Mouse (Mus musculus) embryonic facial prominence, embryonic 14.5 days (tissue): ENCODE results near the gene Brox. TPM values are rescaled to one million over a fixed set of nuclear protein-coding genes. Genes with fewer than 3 reads are reported as not detected.
"Not testable (repeated sequence)": the region's sequence is repeated elsewhere in the genome, so short reads cannot be mapped to it uniquely, and the experiment has no call there.

Experiments
- ATAC-seq: fragments of 200-750 bp; cut with Nextera tagmentation; 2 replicates; pipeline ENCODE4 v1.8.0; 2017; ENCODE audit warnings: low read depth, moderate number of reproducible peaks, moderate TSS enrichment
- DNase-seq: peaks from one replicate; pipeline ENCODE4 v3.0.0-alpha.2; 2015; ENCODE audit warnings: low spot score
- H3K27ac ChIP-seq: fragments of 300-500 bp; sonication (generic); replicated peaks from 2 replicates; pipeline ENCODE4 v1.5.1; 2014; ENCODE audit warnings: low read depth, mild to moderate bottlenecking, low read length, moderate library complexity
- H3K27me3 ChIP-seq: fragments of 300-500 bp; sonication (generic); replicated peaks from 2 replicates; pipeline ENCODE4 v1.6.1; 2014; ENCODE audit warnings: low read length; ENCODE audit not compliant: control insufficient read depth, insufficient read depth
- H3K36me3 ChIP-seq: fragments of 300-500 bp; sonication (generic); 2 replicates; pipeline ENCODE4 v1.6.1; 2014; ENCODE audit warnings: low read length, mixed read lengths; ENCODE audit not compliant: control insufficient read depth, insufficient read depth
- H3K4me1 ChIP-seq: fragments of 300-500 bp; sonication (generic); 2 replicates; pipeline ENCODE4 v1.6.1; 2014; ENCODE audit warnings: antibody characterized with exemption, low read length; ENCODE audit not compliant: control insufficient read depth, insufficient read depth
- H3K4me2 ChIP-seq: fragments of 300-500 bp; sonication (generic); 2 replicates; pipeline ENCODE4 v1.6.1; 2014; ENCODE audit warnings: low read depth, mild to moderate bottlenecking, low read length, moderate library complexity, mixed read lengths
- H3K4me3 ChIP-seq: fragments of 300-500 bp; sonication (generic); 2 replicates; pipeline ENCODE4 v1.5.1; 2014; ENCODE audit warnings: low read depth, mild to moderate bottlenecking, low read length
- H3K9ac ChIP-seq: fragments of 300-500 bp; sonication (generic); 2 replicates; pipeline ENCODE4 v1.6.1; 2014; ENCODE audit warnings: low read depth, mild to moderate bottlenecking, low read length, moderate library complexity, mixed read lengths
- H3K9me3 ChIP-seq: fragments of 300-500 bp; sonication (generic); 2 replicates; pipeline ENCODE4 v1.6.1; 2016; ENCODE audit warnings: low read length; ENCODE audit not compliant: control insufficient read depth
- WGBS: fragments of 180-500 bp; shearing (Covaris S2); extraction: QIAGEN DNeasy Blood & Tissue Kit; methylation state at CpG from one replicate; pipeline ENCODE4 v1.1.7; 2014; 5-methylcytosine and 5-hydroxymethylcytosine counted together
- polyA plus RNA-seq: library from polyadenylated mRNA; unstranded; fragments of >200 nt; fragmentation: Nextera tagmentation; extraction: Ambion mirVana; gene quantifications from 2 replicates; pipeline ENCODE4 v1.2.1, GENCODE M21; 2014

The Brox gene
- 49.4 and 50.4 TPM in 2 replicates for polyA plus RNA-seq

GRCm38 (mm10) chr1:183296877-183297383, at the start of gene Brox:
TSS of gene Brox (minus strand) at chr1:183297269.
- no peaks in the 10 kb centered on the region for H3K4me1 ChIP-seq
- peaks cover 13% of the 10 kb centered on the region for H3K36me3 ChIP-seq
- peak within 1 kb of the TSS; percentile 61 for H3K27ac ChIP-seq
- peak within 1 kb of the TSS; percentile 66 for H3K9ac ChIP-seq
- no peaks in the 10 kb centered on the region for H3K27me3 ChIP-seq
- ATAC-seq = peak; percentile 93
- peak within 1 kb of the TSS; percentile 55 for H3K4me2 ChIP-seq
- H3K9me3 ChIP-seq = no peaks in the 10 kb centered on the region
- under 1% methylated on average over 23 of the region's 39 CpGs for WGBS
- peak within 1 kb of the TSS; percentile 52 for H3K4me3 ChIP-seq
- peak; percentile 97 for DNase-seq

GRCm38 (mm10) chr1:183345817-183346195, 48.7 kb upstream of the Brox start:
- Histone ChIP-seq H3K9me3 (no peaks in the 10 kb centered on the region), H3K27ac (peak overlapping the region; percentile 81; the same call in 1 of the 2 replicates), H3K9ac (peak overlapping the region; percentile 95), H3K4me2 (peak overlapping the region; percentile 92), H3K27me3 (no peaks in the 10 kb centered on the region), H3K4me1 (no peaks in the 10 kb centered on the region), H3K36me3 (peaks cover 55% of the 10 kb centered on the region), H3K4me3 (peak overlapping the region; percentile 97)
- no peak for ATAC-seq
- DNase-seq = no peak
- WGBS = 4% methylated on average over 9 of the region's 10 CpGs

GRCm38 (mm10) chr1:183344886-183345816, 48.1 kb upstream of the Brox start:
- H3K27me3 ChIP-seq = no peaks in the 10 kb centered on the region
- H3K36me3 ChIP-seq = peaks cover 55% of the 10 kb centered on the region
- peak overlapping the region; percentile 81 for H3K27ac ChIP-seq
- peak overlapping the region; percentile 95 for H3K9ac ChIP-seq
- H3K4me3 ChIP-seq = peak overlapping the region; percentile 97
- no peaks in the 10 kb centered on the region for H3K4me1 ChIP-seq
- ATAC-seq (peak; percentile 96), DNase-seq (peak; percentile 93)
- H3K9me3 ChIP-seq = no peaks in the 10 kb centered on the region
- H3K4me2 ChIP-seq = peak overlapping the region; percentile 92
- WGBS = 1% methylated on average over 52 of the region's 72 CpGs

- DNase-seq, H3K9me3 ChIP-seq, H3K4me3 ChIP-seq, H3K27me3 ChIP-seq, H3K27ac ChIP-seq, ATAC-seq, H3K9ac ChIP-seq, H3K4me2 ChIP-seq, H3K4me1 ChIP-seq: not testable (repeated sequence)
- 92% methylated on average over 1 of the region's 1 CpGs for WGBS
- H3K36me3 ChIP-seq = peaks cover 56% of the 10 kb centered on the region
These were observed 45.8 kb upstream of the Brox start for GRCm38 (mm10) chr1:183342902-183343301.

GRCm38 (mm10) chr1:183327171-183327570, 30.1 kb upstream of the Brox start:
- WGBS = 91% methylated on average over 8 of the region's 8 CpGs
- Histone ChIP-seq H3K4me1 (no peaks in the 10 kb centered on the region), H3K36me3 (peaks cover 92% of the 10 kb centered on the region), H3K27ac (no peak overlapping the region), H3K4me3 (no peak overlapping the region), H3K9ac (no peak overlapping the region), H3K4me2 (no peak overlapping the region), H3K9me3 (peaks cover 3% of the 10 kb centered on the region; the same call in 1 of the 2 replicates), H3K27me3 (no peaks in the 10 kb centered on the region)
- ATAC-seq (no peak), DNase-seq (no peak)

- ATAC-seq (no peak), DNase-seq (no peak)
- H3K9me3 ChIP-seq = peaks cover 3% of the 10 kb centered on the region; the same call in 1 of the 2 replicates
- no peak overlapping the region for H3K27ac ChIP-seq
- H3K27me3 ChIP-seq = no peaks in the 10 kb centered on the region
- peaks cover 90% of the 10 kb centered on the region for H3K36me3 ChIP-seq
- H3K9ac ChIP-seq = no peak overlapping the region
- no peak overlapping the region for H3K4me3 ChIP-seq
- 96% methylated on average over 6 of the region's 6 CpGs for WGBS
- no peak overlapping the region for H3K4me2 ChIP-seq
- H3K4me1 ChIP-seq = no peaks in the 10 kb centered on the region
These were observed 27.4 kb upstream of the Brox start for GRCm38 (mm10) chr1:183324433-183324832.

GRCm38 (mm10) chr1:183323923-183324322, 26.9 kb upstream of the Brox start:
- H3K9me3 ChIP-seq = peaks cover 3% of the 10 kb centered on the region; the same call in 1 of the 2 replicates
- DNase-seq (no peak), ATAC-seq (no peak)
- WGBS = 94% methylated on average over 2 of the region's 2 CpGs
- H3K9ac ChIP-seq = no peak overlapping the region
- H3K27ac ChIP-seq = no peak overlapping the region
- H3K4me2 ChIP-seq = no peak overlapping the region
- H3K36me3 ChIP-seq = peaks cover 90% of the 10 kb centered on the region
- H3K4me1 ChIP-seq = no peaks in the 10 kb centered on the region
- H3K27me3 ChIP-seq = no peaks in the 10 kb centered on the region
- no peak overlapping the region for H3K4me3 ChIP-seq

- not testable (repeated sequence) for H3K27me3 ChIP-seq, DNase-seq, H3K4me3 ChIP-seq, H3K4me2 ChIP-seq, H3K27ac ChIP-seq, ATAC-seq, H3K9me3 ChIP-seq, H3K9ac ChIP-seq, H3K4me1 ChIP-seq
- peaks cover 88% of the 10 kb centered on the region for H3K36me3 ChIP-seq
- WGBS = 90% methylated on average over 5 of the region's 5 CpGs
These were observed 25.4 kb upstream of the Brox start for GRCm38 (mm10) chr1:183322496-183322895.
